Mouse (Mus musculus): ENCODE measurements around the gene Mtmr6.

- no peak for TF ChIP-seq CTCF (IDR thresholded peaks at IDR 0.05)
- no peak for TF ChIP-seq POLR2A (IDR thresholded peaks at IDR 0.05; ENCODE audit: insufficient read depth, low read depth, low read length)
Observed at GRCm38 (mm10) chr14:60275301-60276276, 10.6 kb downstream of the Mtmr6 start.
